Mouse (Mus musculus) C2C12 (cell line): ENCODE results near the gene Elavl1. TPM values are rescaled to one million over a fixed set of nuclear protein-coding genes. Genes with fewer than 3 reads are reported as not detected.
A peak's percentile ranks its signal among the peaks of the same experiment; 100 is the strongest.
"Not testable (repeated sequence)": the region's sequence is repeated elsewhere in the genome, so short reads cannot be mapped to it uniquely, and the experiment has no call there.

Experiments used
- H3K27me3 ChIP-seq: one replicate; pipeline ENCODE4 v1.6.1; 2011; ENCODE audit not compliant: control insufficient read depth, insufficient read depth, insufficient read length
- H3K36me3 ChIP-seq: one replicate; pipeline ENCODE4 v1.6.1; 2011; ENCODE audit not compliant: control insufficient read depth, insufficient read depth
- H3K4me3 ChIP-seq: one replicate; pipeline ENCODE4 v1.5.1; 2011; ENCODE audit warnings: mild to moderate bottlenecking, control low read depth; ENCODE audit not compliant: poor library complexity, insufficient read depth, severe bottlenecking
- H3K79me2 ChIP-seq: one replicate; pipeline ENCODE4 v1.6.1; 2011; ENCODE audit not compliant: control insufficient read depth, insufficient read depth
- H3K79me3 ChIP-seq: one replicate; pipeline ENCODE4 v1.6.1; 2011; ENCODE audit warnings: low read depth, control low read depth
- H3ac ChIP-seq: one replicate; pipeline ENCODE3; 2011; ENCODE audit warnings: low read depth; ENCODE audit not compliant: control insufficient read depth, insufficient read length
- CEBPB ChIP-seq: IDR thresholded peaks from one replicate; pipeline ENCODE4 v1.6.1; 2011; ENCODE audit warnings: low read depth, mild to moderate bottlenecking, control low read depth, moderate library complexity
- CTCF ChIP-seq: IDR thresholded peaks from one replicate; pipeline ENCODE4 v1.5.1; 2011; ENCODE audit not compliant: control insufficient read depth, insufficient read depth, insufficient read length
- FOSL1 ChIP-seq: IDR thresholded peaks from one replicate; pipeline ENCODE4 v1.8.0; 2011; ENCODE audit warnings: mild to moderate bottlenecking, low read length; ENCODE audit not compliant: poor library complexity, insufficient read depth, severe bottlenecking
- MAX ChIP-seq: IDR thresholded peaks from one replicate; pipeline ENCODE4 v1.6.1; 2011; ENCODE audit warnings: mild to moderate bottlenecking, control low read depth
- MYOD1 ChIP-seq: IDR thresholded peaks from one replicate; pipeline ENCODE4 v1.6.1; 2011; ENCODE audit warnings: low read depth; ENCODE audit not compliant: control insufficient read depth, insufficient read length
- MYOG ChIP-seq: IDR thresholded peaks from one replicate; pipeline ENCODE4 v1.6.1; 2011; ENCODE audit not compliant: control insufficient read depth, insufficient read length; ENCODE audit errors: extremely low read depth
- USF1 ChIP-seq: IDR thresholded peaks from one replicate; pipeline ENCODE4 v1.6.1; 2011; ENCODE audit warnings: low read depth, mild to moderate bottlenecking, control low read depth, moderate library complexity
- polyA plus RNA-seq: library from polyadenylated mRNA; unstranded; fragments of >200 nt; fragmentation: generic; extraction: Trizol; gene quantifications from one replicate; pipeline ENCODE4 v1.2.1, GENCODE M21; 2012; ENCODE audit warnings: missing spikeins

Gene Elavl1
- polyA plus RNA-seq, 1 experiment = 63.8 TPM

DNA sequence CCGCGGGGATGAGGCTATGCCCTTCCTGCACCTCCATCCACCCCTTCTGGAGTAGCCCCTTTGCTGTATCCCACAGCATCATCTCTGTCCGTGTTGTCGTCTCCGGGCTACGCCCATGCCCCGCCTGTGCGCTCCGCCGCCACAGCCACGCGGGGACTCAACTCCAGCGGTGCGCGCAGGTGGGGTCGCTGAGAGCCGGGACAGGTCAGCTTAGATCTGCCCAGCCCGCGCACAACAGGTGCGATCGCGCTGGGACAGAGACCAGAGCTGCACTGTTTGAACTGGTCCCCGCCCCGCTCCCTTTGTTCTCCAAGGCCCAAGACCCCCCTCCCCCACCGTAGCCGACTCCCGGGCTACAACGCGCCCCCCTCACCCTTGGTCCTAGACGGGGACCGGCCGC, 66.5 kb downstream of the Elavl1 start:
- H3K79me2 ChIP-seq = peaks cover 16% of the 10 kb centered on the region
- H3ac ChIP-seq = peak overlapping the region; percentile 69
- peaks cover 8% of the 10 kb centered on the region for H3K79me3 ChIP-seq
- H3K4me3 ChIP-seq = peak overlapping the region; percentile 53
- no peaks in the 10 kb centered on the region for H3K27me3 ChIP-seq
- TF ChIP-seq FOSL1 (no peak), MYOD1 (no peak)
- peaks cover 59% of the 10 kb centered on the region for H3K36me3 ChIP-seq

DNA sequence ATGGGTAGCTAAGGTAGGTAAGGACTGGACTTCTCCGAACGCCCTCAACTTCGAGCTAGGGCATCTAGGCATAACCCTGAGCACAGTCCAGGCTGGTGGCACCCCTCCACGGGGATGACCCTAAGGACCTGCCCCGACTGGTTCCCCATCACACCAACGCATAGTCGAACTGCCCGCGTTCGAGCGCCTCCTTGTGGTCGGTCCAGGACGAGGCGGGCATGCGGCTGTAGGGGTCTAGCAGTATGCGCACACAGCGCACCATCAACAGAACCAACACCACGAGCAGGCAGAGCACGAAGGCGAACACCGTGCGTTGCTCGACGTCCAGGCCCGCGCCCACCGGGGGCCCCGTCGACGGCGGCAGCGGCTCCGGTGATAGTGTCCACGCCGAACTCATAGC, 67.0 kb downstream of the Elavl1 start:
- Histone ChIP-seq H3K79me2 (peaks cover 20% of the 10 kb centered on the region), H3ac (peak overlapping the region; percentile 69), H3K4me3 (peak overlapping the region; percentile 53), H3K27me3 (no peaks in the 10 kb centered on the region), H3K36me3 (peaks cover 54% of the 10 kb centered on the region), H3K79me3 (peaks cover 10% of the 10 kb centered on the region)
- no peak for TF ChIP-seq MYOD1
- no peak for TF ChIP-seq CEBPB
- TF ChIP-seq USF1 = no peak
- TF ChIP-seq CTCF = peak; percentile 97
- TF ChIP-seq MAX = peak; percentile 56

DNA sequence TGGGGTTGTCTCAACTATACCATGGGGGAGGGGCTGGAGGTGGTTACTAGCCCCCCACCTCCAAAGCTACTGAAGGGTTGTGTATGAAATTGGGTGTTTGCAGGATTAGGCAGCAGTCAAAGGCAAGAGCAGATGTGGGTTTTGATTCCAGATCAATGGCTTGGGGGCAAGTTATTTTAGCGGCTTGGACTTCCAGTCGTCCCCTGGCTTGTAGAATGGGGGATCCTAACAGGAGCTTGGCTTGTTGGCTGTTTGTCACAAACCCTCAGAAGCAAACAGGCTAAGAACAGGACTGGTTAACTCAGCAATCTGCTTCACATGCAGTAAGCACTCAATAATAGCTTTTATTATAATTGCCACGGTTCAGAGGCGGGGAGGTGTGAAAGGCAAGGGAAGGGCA, 67.9 kb downstream of the Elavl1 start:
- H3K36me3 ChIP-seq = peaks cover 48% of the 10 kb centered on the region
- H3ac ChIP-seq = no peak overlapping the region
- TF ChIP-seq MAX (no peak), USF1 (no peak), MYOD1 (no peak), CTCF (no peak), MYOG (no peak), FOSL1 (no peak), CEBPB (no peak)
- H3K79me3 ChIP-seq = peaks cover 10% of the 10 kb centered on the region
- H3K27me3 ChIP-seq = no peaks in the 10 kb centered on the region
- peaks cover 21% of the 10 kb centered on the region for H3K79me2 ChIP-seq
- H3K4me3 ChIP-seq = no peak overlapping the region

DNA sequence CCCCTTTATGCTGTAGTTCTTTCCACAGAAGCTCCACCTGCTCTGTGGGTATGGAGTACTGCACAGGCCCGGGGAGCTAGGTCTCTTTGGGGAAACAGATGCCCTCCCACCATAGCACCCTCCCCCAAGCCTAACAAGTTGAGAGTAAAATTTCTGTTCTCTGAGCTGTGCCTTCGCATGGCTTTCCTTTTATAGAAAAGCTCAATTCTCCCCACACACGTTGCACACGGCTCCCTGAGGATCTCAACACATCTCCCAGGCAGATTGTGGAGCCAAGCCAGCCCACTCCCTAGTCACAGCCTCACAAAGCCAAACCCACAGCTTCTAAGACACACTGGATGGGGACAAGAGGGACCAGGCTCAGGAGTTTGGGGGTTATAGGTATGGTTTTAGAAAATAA, 68.3 kb downstream of the Elavl1 start:
- Histone ChIP-seq H3K36me3 (peaks cover 44% of the 10 kb centered on the region), H3K27me3 (no peaks in the 10 kb centered on the region), H3ac (no peak overlapping the region), H3K4me3 (no peak overlapping the region), H3K79me2 (peaks cover 21% of the 10 kb centered on the region), H3K79me3 (peaks cover 10% of the 10 kb centered on the region)
- TF ChIP-seq MYOD1 = no peak
- no peak for TF ChIP-seq FOSL1
- TF ChIP-seq CEBPB = no peak
- TF ChIP-seq MAX = no peak
- no peak for TF ChIP-seq CTCF
- TF ChIP-seq MYOG = no peak
- TF ChIP-seq USF1 = no peak

DNA sequence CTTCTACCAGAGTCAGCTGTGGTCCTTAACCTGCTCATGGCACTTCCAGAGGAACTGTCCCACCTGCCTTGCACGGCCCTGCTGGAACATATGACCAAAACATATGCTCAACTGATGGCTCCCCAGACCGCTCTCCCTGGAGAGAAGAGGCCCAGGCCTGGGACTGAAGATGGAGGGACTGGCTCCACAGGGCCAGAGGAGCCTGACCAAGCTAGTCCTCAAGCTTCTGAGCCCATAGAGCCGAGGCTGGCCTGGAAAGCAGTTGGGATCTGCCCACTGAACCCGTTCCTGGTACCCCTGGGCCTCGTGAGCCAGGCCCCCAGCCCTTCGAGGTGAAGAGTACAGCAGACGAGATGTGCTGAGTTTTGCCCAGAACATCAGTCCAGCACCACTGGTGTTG, 69.7 kb downstream of the Elavl1 start:
- Histone ChIP-seq H3K79me2 (peaks cover 21% of the 10 kb centered on the region), H3K36me3 (peaks cover 30% of the 10 kb centered on the region), H3K79me3 (peaks cover 11% of the 10 kb centered on the region)
- H3K4me3 ChIP-seq, H3ac ChIP-seq, H3K27me3 ChIP-seq: not testable (repeated sequence)

DNA sequence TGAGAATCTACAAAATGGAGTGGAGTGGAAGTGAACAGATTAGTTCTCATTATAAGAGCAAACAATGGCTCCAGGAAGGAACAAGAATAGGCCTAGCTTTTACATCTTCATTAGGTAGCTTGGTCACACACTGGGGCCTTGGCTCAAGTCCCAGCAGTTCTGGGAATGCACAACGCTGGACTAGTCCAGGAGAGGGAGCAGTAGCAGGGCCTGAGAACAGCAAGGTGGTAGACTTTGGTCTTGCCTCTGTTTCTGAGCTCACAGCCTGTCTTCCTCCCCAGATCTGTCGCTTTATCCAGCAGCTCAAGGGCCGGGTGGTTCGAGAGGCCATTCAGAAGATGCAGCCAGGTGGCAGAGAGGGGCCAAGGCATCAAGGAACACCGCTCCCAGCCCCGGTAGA, 71.2 kb downstream of the Elavl1 start:
- Histone ChIP-seq H3K36me3 (peaks cover 27% of the 10 kb centered on the region), H3K4me3 (no peak overlapping the region)
- TF ChIP-seq MYOG (no peak), CTCF (no peak), CEBPB (no peak), FOSL1 (no peak), MYOD1 (no peak), USF1 (no peak), MAX (no peak)

More for the DNA sequence above, 71.2 kb downstream of the Elavl1 start:
- no peak overlapping the region for H3ac ChIP-seq
- H3K79me3 ChIP-seq = peaks cover 11% of the 10 kb centered on the region
- no peaks in the 10 kb centered on the region for H3K27me3 ChIP-seq
- peaks cover 21% of the 10 kb centered on the region for H3K79me2 ChIP-seq
